Mouse (Mus musculus): ENCODE data around the gene Cntd1. TPM values are rescaled to one million over a fixed set of nuclear protein-coding genes. Genes with fewer than 3 reads are reported as not detected.

The Cntd1 gene
- total and polyA plus RNA-seq, 3 experiments: 0.96 to 2.5 (median 0.98) TPM

DNA sequence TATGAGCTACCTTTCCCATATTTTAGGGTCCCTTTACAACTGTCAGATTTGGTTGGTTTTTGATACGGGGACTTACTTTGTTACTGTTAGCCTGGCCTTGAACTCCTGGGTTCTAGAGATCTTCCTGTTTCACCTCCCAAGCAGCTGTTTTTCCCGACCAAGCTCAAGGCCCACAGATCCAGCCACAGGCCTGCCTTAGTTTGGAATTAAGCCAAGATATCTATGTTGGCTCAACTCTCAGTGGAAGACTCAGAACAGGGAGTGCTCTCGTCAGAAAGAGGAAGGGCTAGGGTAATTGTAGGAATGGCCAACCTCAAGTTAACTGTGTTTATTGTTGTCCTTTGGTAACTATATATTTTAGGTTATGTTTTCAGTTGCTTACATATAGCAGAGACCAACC is 33.3 kb downstream of the Cntd1 start:
- Histone ChIP-seq H3K4me1 (ENCODE audit: control insufficient read depth in 1 of 2, insufficient read depth in 2 of 2) (peaks cover 0 to 7% of the 10 kb centered on the region in 2 experiments; a peak in 1 of 4 replicates), H3K79me2 (replicated peaks; ENCODE audit: control insufficient read depth, extremely low read depth, insufficient read depth, poor library complexity, severe bottlenecking) (peaks cover 11% of the 10 kb centered on the region), H3K36me3 (replicated peaks in 1 of 2; ENCODE audit: control insufficient read depth in 1 of 2, insufficient read depth in 1 of 2, low read length in 1 of 2) (no peaks in the 10 kb centered on the region), H3K9me3 (replicated peaks; ENCODE audit: low read length) (peaks cover 4% of the 10 kb centered on the region), H3K4me2 (ENCODE audit: insufficient read depth, low read depth, poor library complexity, severe bottlenecking) (no peak overlapping the region), H3K9ac (ENCODE audit: insufficient read depth, low read depth) (no peak overlapping the region), H3K4me3 (replicated peaks in 1 of 3; ENCODE audit: low read depth in 2 of 3, low read length in 2 of 3, poor library complexity in 1 of 3) (no peak overlapping the region), H3K27ac (ENCODE audit: insufficient read depth, low read depth) (no peak overlapping the region), H3K27me3 (replicated peaks) (peaks cover 5% of the 10 kb centered on the region)
- TF ChIP-seq KAT2A (IDR thresholded peaks at IDR 0.05; ENCODE audit: insufficient replicate concordance, low read length): no peak
- in situ Hi-C loops (cut with MboI; ENCODE audit: low pct_ligation_motif_present, low pct_unique_long_range_greater_than_20kb, low sequenced_read_pairs) (no loop called here), dilution Hi-C loops (cut with MboI; ENCODE audit: extremely low pct_ligation_motif_present, extremely low pct_unique_long_range_greater_than_20kb, low sequenced_read_pairs) (no loop called here)
- DNase-seq (ENCODE audit: extremely low read depth): no peak

DNA sequence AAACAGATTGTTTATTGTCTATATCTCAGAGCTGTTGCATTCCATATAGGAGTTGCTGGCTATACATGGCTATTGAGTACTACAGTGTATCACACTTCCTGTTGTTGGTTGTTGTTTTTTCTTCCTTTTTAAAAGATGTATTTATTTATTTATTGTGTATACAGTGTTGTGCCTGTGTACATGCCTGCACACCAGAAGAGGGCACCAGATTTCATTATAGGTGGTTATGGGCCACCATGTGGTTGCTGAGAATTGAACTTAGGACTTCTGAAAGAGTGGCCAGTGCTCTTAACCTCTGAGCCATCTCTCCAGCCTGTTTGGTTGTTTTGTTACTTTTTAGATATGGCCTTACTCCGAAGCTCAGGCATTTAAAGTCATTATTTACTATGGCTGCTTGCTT is 35.8 kb downstream of the Cntd1 start:
- no peak for DNase-seq (ENCODE audit: extremely low read depth)
- no peak overlapping the region for H3K27ac ChIP-seq (ENCODE audit: insufficient read depth, low read depth)
- no peak overlapping the region for H3K4me2 ChIP-seq (ENCODE audit: insufficient read depth, low read depth, poor library complexity, severe bottlenecking)
- H3K9me3 ChIP-seq (replicated peaks; ENCODE audit: low read length): no peaks in the 10 kb centered on the region
- H3K9ac ChIP-seq (ENCODE audit: insufficient read depth, low read depth): no peak overlapping the region
- TF ChIP-seq RAD21 (IDR thresholded peaks at IDR 0.05; ENCODE audit: low read depth, low read length) (peak; percentile 4), CTCF (conservative IDR thresholded peaks at IDR 0.05 in 1 of 2, IDR thresholded peaks at IDR 0.05 in 1 of 2; ENCODE audit: low read depth in 2 of 2, low read length in 2 of 2) (peak in 1 of 2 experiments; percentile 66; a peak in 2 of 4 replicates), MYC (IDR thresholded peaks at IDR 0.05; ENCODE audit: low read depth, low read length) (peak; percentile 65; the same call in 1 of the 2 replicates), USF1 (IDR thresholded peaks at IDR 0.05; ENCODE audit: low read depth, low read length) (no peak), SMC3 (IDR thresholded peaks at IDR 0.05; ENCODE audit: low read depth, low read length) (no peak)
- H3K4me1 ChIP-seq (ENCODE audit: control insufficient read depth in 1 of 2, insufficient read depth in 2 of 2): peaks cover 6 to 28% of the 10 kb centered on the region in 2 experiments
- H3K79me2 ChIP-seq (replicated peaks; ENCODE audit: control insufficient read depth, extremely low read depth, insufficient read depth, poor library complexity, severe bottlenecking): peaks cover 34% of the 10 kb centered on the region
- in situ Hi-C loops (cut with MboI; ENCODE audit: low pct_ligation_motif_present, low pct_unique_long_range_greater_than_20kb, low sequenced_read_pairs) (no loop called here), dilution Hi-C loops (cut with MboI; ENCODE audit: extremely low pct_ligation_motif_present, extremely low pct_unique_long_range_greater_than_20kb, low sequenced_read_pairs) (no loop called here)
- no peak overlapping the region for H3K4me3 ChIP-seq (replicated peaks in 1 of 3; ENCODE audit: low read depth in 2 of 3, low read length in 2 of 3, poor library complexity in 1 of 3)
- H3K36me3 ChIP-seq (replicated peaks in 1 of 2; ENCODE audit: control insufficient read depth in 1 of 2, insufficient read depth in 1 of 2, low read length in 1 of 2): peaks cover 16 to 22% of the 10 kb centered on the region in 2 experiments
- H3K27me3 ChIP-seq (replicated peaks): peaks cover under 1% of the 10 kb centered on the region

DNA sequence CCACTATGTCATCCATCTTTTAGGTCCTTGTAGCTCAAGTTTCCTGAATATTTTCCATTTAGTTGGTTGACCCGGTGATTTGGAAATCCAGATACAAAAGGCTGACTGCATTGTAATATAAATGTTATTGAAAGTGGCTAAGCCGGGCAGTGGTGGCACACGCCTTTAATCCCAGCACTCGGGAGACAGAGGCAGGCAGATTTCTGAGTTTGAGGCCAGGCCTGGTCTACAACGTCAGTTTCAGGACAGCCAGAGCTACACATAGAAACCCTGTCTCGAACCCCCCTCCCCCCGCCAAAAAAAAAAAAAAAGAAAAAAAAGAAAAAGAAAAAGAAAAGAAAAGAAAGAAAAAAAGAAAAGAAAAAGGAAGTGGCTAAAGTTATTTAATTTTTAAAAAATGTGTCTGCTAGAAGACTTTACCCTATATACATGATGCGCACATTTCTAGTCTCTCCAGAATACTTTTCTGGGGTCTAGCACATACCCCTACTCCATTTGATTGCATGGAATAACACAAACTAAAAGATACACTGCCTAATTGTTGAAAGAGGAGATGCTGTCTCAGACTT is 36.4 kb downstream of the Cntd1 start:
- peaks cover 36% of the 10 kb centered on the region for H3K79me2 ChIP-seq (replicated peaks; ENCODE audit: control insufficient read depth, extremely low read depth, insufficient read depth, poor library complexity, severe bottlenecking)
- peak overlapping the region; percentile 69 for H3K4me2 ChIP-seq (ENCODE audit: insufficient read depth, low read depth, poor library complexity, severe bottlenecking)
- peak overlapping the region; percentile 49 for H3K27ac ChIP-seq (ENCODE audit: insufficient read depth, low read depth)
- dilution Hi-C loops (cut with MboI; ENCODE audit: extremely low pct_ligation_motif_present, extremely low pct_unique_long_range_greater_than_20kb, low sequenced_read_pairs): no loop called here
- H3K27me3 ChIP-seq (replicated peaks): no peaks in the 10 kb centered on the region
- peaks cover 22 to 28% of the 10 kb centered on the region in 2 experiments for H3K36me3 ChIP-seq (replicated peaks in 1 of 2; ENCODE audit: control insufficient read depth in 1 of 2, insufficient read depth in 1 of 2, low read length in 1 of 2)
- no peak for DNase-seq (ENCODE audit: extremely low read depth)
- peak overlapping the region; percentile 93 for H3K9ac ChIP-seq (ENCODE audit: insufficient read depth, low read depth)
- TF ChIP-seq HCFC1 (IDR thresholded peaks at IDR 0.05; ENCODE audit: low read depth, low read length) (no peak), ZNF384 (IDR thresholded peaks at IDR 0.05; ENCODE audit: low read depth, low read length) (peak; percentile 66; the same call in 1 of the 2 replicates), NRF1 (IDR thresholded peaks at IDR 0.05; ENCODE audit: low read depth, low read length) (no peak), KAT2A (IDR thresholded peaks at IDR 0.05; ENCODE audit: insufficient replicate concordance, low read length) (no peak), MAX (IDR thresholded peaks at IDR 0.05; ENCODE audit: low read length) (no peak), MYC (IDR thresholded peaks at IDR 0.05; ENCODE audit: low read depth, low read length) (no peak)
- no peaks in the 10 kb centered on the region for H3K9me3 ChIP-seq (replicated peaks; ENCODE audit: low read length)
- H3K4me1 ChIP-seq (ENCODE audit: control insufficient read depth in 1 of 2, insufficient read depth in 2 of 2): peaks cover 6 to 28% of the 10 kb centered on the region in 2 experiments
- in situ Hi-C loops (cut with MboI; ENCODE audit: low pct_ligation_motif_present, low pct_unique_long_range_greater_than_20kb, low sequenced_read_pairs): no loop called here
- H3K4me3 ChIP-seq (replicated peaks in 1 of 3; ENCODE audit: low read depth in 2 of 3, low read length in 2 of 3, poor library complexity in 1 of 3): peak overlapping the region; percentile 90 to 97 (median 94)
